Comparison of ENCODE assay signal across 28 mouse cellular contexts in the genomic region with DNA sequence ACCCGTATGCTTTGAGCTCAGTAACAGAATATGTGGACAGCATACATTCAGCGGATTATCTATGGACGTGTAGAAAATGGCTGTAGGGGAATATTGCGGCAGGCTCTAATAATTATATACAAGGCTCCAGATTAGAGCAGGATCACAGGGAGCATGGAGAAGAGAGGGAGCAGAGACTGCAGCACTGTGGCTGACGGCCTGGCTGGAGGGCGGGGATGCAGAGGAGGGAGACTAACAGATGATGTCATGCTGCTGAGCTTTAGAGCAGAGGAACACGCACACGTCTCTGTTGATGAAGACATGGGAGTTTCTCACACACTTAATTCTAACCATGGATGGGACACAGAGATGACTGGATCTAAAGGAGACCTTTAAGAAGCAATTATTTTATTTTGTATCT. TPM values are rescaled to one million over a fixed set of nuclear protein-coding genes. Genes with fewer than 3 reads are reported as not detected.
DNase-seq lines count a peak whose midpoint lies in the region; ATAC-seq and TF ChIP-seq lines count a peak whose summit lies in the region.
"Had no signal": no experiment of that assay in that cellular context is flagged by ENCODE, and none has a peak within 500 bp of the region (broad histone marks: within the 10 kb centered on the region; RNA-seq: fewer than 3 reads in every experiment).

No protein-coding gene starts in this region.

- ATAC-seq in frontal cortex, adult (ENCODE audit: low TSS enrichment): peak; percentile 21; the same call in 1 of the 2 replicates
- peak; percentile 53; the same call in 1 of the 2 replicates for ATAC-seq in midbrain, postnatal 0 days (ENCODE audit: low FRiP score)
- no peak for ATAC-seq in midbrain, embryonic 13.5 days
- ATAC-seq: activated CD4-positive, CD25-positive, alpha-beta regulatory T cell, adult 4 months; CD4-positive, CD25-positive, alpha-beta regulatory T cell, adult 4 months; forebrain, embryonic 13.5 days; forebrain, embryonic 15.5 days; forebrain, postnatal 0 days; Patski had no signal

- H3K4me1 ChIP-seq in midbrain, postnatal 0 days (ENCODE audit: insufficient read depth, low read length): peaks cover 6% of the 10 kb centered on the region
- peaks cover 17% of the 10 kb centered on the region for H3K4me1 ChIP-seq in midbrain, embryonic 13.5 days (replicated peaks)
- H3K4me1 ChIP-seq: embryonic facial prominence, embryonic 12.5 days had no signal

- no peak overlapping the region for H3K9ac ChIP-seq in midbrain, postnatal 0 days (replicated peaks; ENCODE audit: low read length, poor library complexity, severe bottlenecking)
- H3K9ac ChIP-seq in midbrain, embryonic 13.5 days (replicated peaks): no peak overlapping the region
- H3K9ac ChIP-seq: embryonic facial prominence, embryonic 12.5 days; forebrain, embryonic 13.5 days; forebrain, embryonic 15.5 days; forebrain, postnatal 0 days had no signal

- WGBS in midbrain, postnatal 0 days: 71% methylated on average over 8 of the region's 8 CpGs
- WGBS in midbrain, embryonic 13.5 days: 80% methylated on average over 8 of the region's 8 CpGs

- DNase-seq in frontal cortex, postnatal 25 days (ENCODE audit: low spot score in 2 of 2): no peak
- DNase-seq in layer of hippocampus, adult 2 months (ENCODE audit: low spot score in 2 of 2): no peak
- DNase-seq in layer of hippocampus, postnatal 14 days (ENCODE audit: low spot score in 2 of 2): no peak
- no peak for DNase-seq in midbrain, postnatal 0 days (ENCODE audit: low spot score)
- DNase-seq: adrenal gland, adult 8-10 months; adrenal gland, postnatal 14 days; adrenal gland, postnatal 36 days; B cell, adult 2 months; cerebellum, adult 11 months; cerebellum, adult 18-20 months; cerebellum, adult 8-10 months; cerebellum, adult 9-11 months; cerebellum, postnatal 14 days; cerebellum, postnatal 36 days; embryo, embryonic 11 days; forebrain, postnatal 0 days had no signal

- no peaks in the 10 kb centered on the region for H3K9me3 ChIP-seq in midbrain, postnatal 0 days (ENCODE audit: low read length)
- H3K9me3 ChIP-seq in midbrain, embryonic 13.5 days: no peaks in the 10 kb centered on the region
- H3K9me3 ChIP-seq: embryonic facial prominence, embryonic 12.5 days; forebrain, embryonic 13.5 days; forebrain, embryonic 15.5 days; G1E had no signal

- no peak overlapping the region for H3K4me3 ChIP-seq in layer of hippocampus, adult 2 months
- no peak overlapping the region for H3K4me3 ChIP-seq in midbrain, postnatal 0 days (ENCODE audit: low read depth, low read length)
- no peak overlapping the region for H3K4me3 ChIP-seq in midbrain, embryonic 13.5 days (replicated peaks)
- H3K4me3 ChIP-seq: embryonic facial prominence, embryonic 12.5 days; forebrain, embryonic 13.5 days; forebrain, embryonic 15.5 days had no signal

- H3K36me3 ChIP-seq in midbrain, postnatal 0 days (ENCODE audit: insufficient read depth, low read length): no peaks in the 10 kb centered on the region
- H3K36me3 ChIP-seq in midbrain, embryonic 13.5 days: no peaks in the 10 kb centered on the region
- H3K36me3 ChIP-seq: embryonic facial prominence, embryonic 12.5 days; forebrain, embryonic 15.5 days; G1E had no signal

- peak overlapping the region; percentile 32 for H3K27ac ChIP-seq in layer of hippocampus, adult 2 months
- no peak overlapping the region for H3K27ac ChIP-seq in midbrain, postnatal 0 days (ENCODE audit: low read depth, low read length)
- H3K27ac ChIP-seq in midbrain, embryonic 13.5 days: no peak overlapping the region
- H3K27ac ChIP-seq: embryonic facial prominence, embryonic 12.5 days; forebrain, embryonic 13.5 days; forebrain, embryonic 15.5 days had no signal

- TF ChIP-seq CTCF in layer of hippocampus, adult 2 months (conservative IDR thresholded peaks at IDR 0.05): no peak
- no peak for TF ChIP-seq CTCF in midbrain, postnatal 0 days (IDR thresholded peaks at IDR 0.05)

- no peak overlapping the region for H3K4me2 ChIP-seq in midbrain, postnatal 0 days (ENCODE audit: low read depth, low read length, poor library complexity, severe bottlenecking)
- H3K4me2 ChIP-seq in midbrain, embryonic 13.5 days (replicated peaks): no peak overlapping the region
- H3K4me2 ChIP-seq: embryonic facial prominence, embryonic 12.5 days; forebrain, embryonic 13.5 days; forebrain, embryonic 15.5 days had no signal

- H3K27me3 ChIP-seq in midbrain, postnatal 0 days (ENCODE audit: insufficient read depth, low read length): no peaks in the 10 kb centered on the region
- H3K27me3 ChIP-seq in midbrain, embryonic 13.5 days: no peaks in the 10 kb centered on the region
- H3K27me3 ChIP-seq: CH12.LX; embryonic facial prominence, embryonic 12.5 days; forebrain, embryonic 13.5 days; forebrain, embryonic 15.5 days; Patski had no signal

RNA-seq across cellular contexts. Expression of a gene that starts 22.9 kb away (rescaled TPM):
- 1 to 10 TPM; 3.5 TPM for total RNA-seq in layer of hippocampus, adult 2 months (2021)
- 1 to 10 TPM; 1.9 to 3.4 TPM for total RNA-seq in layer of hippocampus, postnatal 14 days (2021)
- total RNA-seq in midbrain, postnatal 0 days (2014; rRNA removed): 0.16 and 0.33 TPM in 2 replicates
- polyA plus RNA-seq in midbrain, postnatal 0 days (2015; fragmentation: Nextera tagmentation; extraction: Ambion mirVana): not detected in 2 replicates
- polyA plus RNA-seq in midbrain, embryonic 13.5 days (2015; fragmentation: Nextera tagmentation; extraction: Ambion mirVana): 0.32 and 0.59 TPM in 2 replicates
- total RNA-seq: adrenal gland, postnatal 14 days; adrenal gland, postnatal 36 days; CH12.LX; common myeloid progenitor, adult 5-6 weeks had no signal
- polyA plus RNA-seq: activated CD4-positive, CD25-positive, alpha-beta regulatory T cell, adult 4 months; CD4-positive, CD25-positive, alpha-beta regulatory T cell, adult 4 months; embryonic facial prominence, embryonic 12.5 days; embryonic facial prominence, embryonic 14.5 days; G1E; Patski had no signal
